Comparison of ENCODE assay signal across 8 mouse cellular contexts in genomic region chr5:102766311-102767057, GRCm38 (mm10).
DNase-seq lines count a peak whose midpoint lies in the region; ATAC-seq and TF ChIP-seq lines count a peak whose summit lies in the region.

No protein-coding gene starts in this region.

- H3K36me3 ChIP-seq in forebrain, postnatal 0 days (ENCODE audit: insufficient read depth), result no peaks in the 10 kb centered on the region
- H3K36me3 ChIP-seq in forebrain, embryonic 15.5 days, result no peaks in the 10 kb centered on the region
- H3K36me3 ChIP-seq in stomach, postnatal 0 days (ENCODE audit: control insufficient read depth, insufficient read depth, low read length), result no peaks in the 10 kb centered on the region

- peak; percentile 63 for TF ChIP-seq CTCF in forebrain, postnatal 0 days (IDR thresholded peaks at IDR 0.05; ENCODE audit: low read depth)
- TF ChIP-seq CTCF in cortical plate, adult 2 months (IDR thresholded peaks at IDR 0.05; ENCODE audit: extremely low read depth, insufficient read depth, low read length), result peak; percentile 51
- TF ChIP-seq CTCF in stomach, postnatal 0 days (IDR thresholded peaks at IDR 0.05; ENCODE audit: low read depth), result peak; percentile 81

- H3K9me3 ChIP-seq in forebrain, postnatal 0 days (ENCODE audit: low read length), result no peaks in the 10 kb centered on the region
- no peaks in the 10 kb centered on the region for H3K9me3 ChIP-seq in forebrain, embryonic 15.5 days
- H3K9me3 ChIP-seq in stomach, postnatal 0 days (ENCODE audit: control insufficient read depth, low read length), result no peaks in the 10 kb centered on the region

- DNase-seq in forebrain, postnatal 0 days, result peak; percentile 32
- DNase-seq in right cerebral cortex, postnatal 14 days, result peak; percentile 25
- no peak for DNase-seq in right cerebral cortex, postnatal 25 days
- DNase-seq in left cerebral cortex, postnatal 4 days, result peak; percentile 38
- DNase-seq in stomach, postnatal 0 days (ENCODE audit: low spot score), result peak; percentile 64

- no peak for TF ChIP-seq EP300 in stomach, postnatal 0 days (optimal IDR thresholded peaks at IDR 0.05)

- H3K4me2 ChIP-seq in forebrain, postnatal 0 days (ENCODE audit: low read depth), result no peak overlapping the region
- no peak overlapping the region for H3K4me2 ChIP-seq in forebrain, embryonic 15.5 days (replicated peaks)
- H3K4me2 ChIP-seq in stomach, postnatal 0 days (replicated peaks; ENCODE audit: low read depth), result no peak overlapping the region

- H3K27me3 ChIP-seq in forebrain, postnatal 0 days (ENCODE audit: insufficient read depth, low read length), result no peaks in the 10 kb centered on the region
- H3K27me3 ChIP-seq in forebrain, embryonic 15.5 days, result no peaks in the 10 kb centered on the region
- no peaks in the 10 kb centered on the region for H3K27me3 ChIP-seq in stomach, postnatal 0 days (ENCODE audit: control insufficient read depth, insufficient read depth, low read length)

- no peak overlapping the region for H3K4me3 ChIP-seq in forebrain, postnatal 0 days (ENCODE audit: low read depth, low read length)
- H3K4me3 ChIP-seq in forebrain, embryonic 15.5 days, result no peak overlapping the region
- H3K4me3 ChIP-seq in cortical plate, adult 2 months (ENCODE audit: insufficient read depth, low read length), result no peak overlapping the region
- no peak overlapping the region for H3K4me3 ChIP-seq in stomach, postnatal 0 days (ENCODE audit: low read depth, low read length)

- intact Hi-C loops in left cerebral cortex, postnatal 4 days (cut with DNase I), result no loop called here

- H3K27ac ChIP-seq in forebrain, postnatal 0 days (ENCODE audit: low read depth, low read length), result no peak overlapping the region
- H3K27ac ChIP-seq in forebrain, embryonic 15.5 days (replicated peaks), result no peak overlapping the region
- H3K27ac ChIP-seq in cortical plate, adult 2 months (ENCODE audit: insufficient read depth, low read length), result no peak overlapping the region
- H3K27ac ChIP-seq in stomach, postnatal 0 days (replicated peaks), result no peak overlapping the region

- ATAC-seq in forebrain, postnatal 0 days, result no peak
- no peak for ATAC-seq in forebrain, embryonic 15.5 days (replicated peaks)
- ATAC-seq in stomach, postnatal 0 days (ENCODE audit: low FRiP score, low TSS enrichment), result no peak
- no peak for ATAC-seq in inflammation-experienced regulatory T-cells, adult 6 months

- H3K9ac ChIP-seq in forebrain, postnatal 0 days, result no peak overlapping the region
- H3K9ac ChIP-seq in forebrain, embryonic 15.5 days (replicated peaks), result no peak overlapping the region
- no peak overlapping the region for H3K9ac ChIP-seq in stomach, postnatal 0 days (ENCODE audit: low read length)

- WGBS in forebrain, postnatal 0 days, result 76% methylated on average over 6 of the region's 6 CpGs
- 76% methylated on average over 6 of the region's 6 CpGs for WGBS in forebrain, embryonic 15.5 days
- 77% methylated on average over 6 of the region's 6 CpGs for whole genome bisulfite sequencing in stomach, postnatal 0 days

- no peaks in the 10 kb centered on the region for H3K4me1 ChIP-seq in forebrain, postnatal 0 days (ENCODE audit: insufficient read depth)
- H3K4me1 ChIP-seq in forebrain, embryonic 15.5 days, result no peaks in the 10 kb centered on the region
- no peaks in the 10 kb centered on the region for H3K4me1 ChIP-seq in cortical plate, adult 2 months (ENCODE audit: control insufficient read depth, insufficient read depth, low read length)
- peaks cover 2% of the 10 kb centered on the region; the same call in 1 of the 2 replicates for H3K4me1 ChIP-seq in stomach, postnatal 0 days (replicated peaks; ENCODE audit: control insufficient read depth, insufficient read depth)

- TF ChIP-seq POLR2A in cortical plate, adult 2 months (IDR thresholded peaks at IDR 0.05; ENCODE audit: extremely low read depth, insufficient read depth, low read length), result no peak
